Mouse (Mus musculus) hindbrain, embryonic 11.5 days (tissue): ENCODE results near the gene Ahdc1. TPM values are rescaled to one million over a fixed set of nuclear protein-coding genes. Genes with fewer than 3 reads are reported as not detected.
A peak's percentile ranks its signal among the peaks of the same experiment; 100 is the strongest.

Experiments
- ATAC-seq: fragments of 200-750 bp; cut with Nextera tagmentation; 2 replicates; pipeline ENCODE4 v1.8.0; 2017; ENCODE audit warnings: mild to moderate bottlenecking, moderate TSS enrichment, moderate library complexity; ENCODE audit not compliant: low FRiP score
- DNase-seq: peaks from one replicate; pipeline ENCODE4 v3.0.0-alpha.2; 2015; ENCODE audit warnings: low spot score
- H3K27ac ChIP-seq: fragments of 300-500 bp; sonication (generic); 2 replicates; pipeline ENCODE4 v1.5.1; 2014; ENCODE audit warnings: mild to moderate bottlenecking, low read depth, low read length
- H3K27me3 ChIP-seq: fragments of 300-500 bp; sonication (generic); 2 replicates; pipeline ENCODE4 v1.6.1; 2014; ENCODE audit warnings: mild to moderate bottlenecking, low read length, moderate library complexity, mixed read lengths; ENCODE audit not compliant: control insufficient read depth, insufficient read depth
- H3K36me3 ChIP-seq: fragments of 300-500 bp; sonication (generic); 2 replicates; pipeline ENCODE4 v1.6.1; 2014; ENCODE audit warnings: mild to moderate bottlenecking, low read length, moderate library complexity, mixed read lengths; ENCODE audit not compliant: control insufficient read depth, insufficient read depth
- H3K4me1 ChIP-seq: fragments of 300-500 bp; sonication (generic); replicated peaks from 2 replicates; pipeline ENCODE4 v1.6.1; 2014; ENCODE audit warnings: low read length, mixed read lengths; ENCODE audit not compliant: control insufficient read depth, insufficient read depth
- H3K4me2 ChIP-seq: fragments of 300-500 bp; sonication (generic); replicated peaks from 2 replicates; pipeline ENCODE4 v1.6.1; 2014; ENCODE audit warnings: mild to moderate bottlenecking, low read depth, low read length
- H3K4me3 ChIP-seq: fragments of 300-500 bp; sonication (generic); 2 replicates; pipeline ENCODE4 v1.5.1; 2014; ENCODE audit warnings: low read depth, low read length
- H3K9ac ChIP-seq: fragments of 300-500 bp; sonication (generic); 2 replicates; pipeline ENCODE4 v1.6.1; 2014; ENCODE audit warnings: low read depth, low read length
- H3K9me3 ChIP-seq: fragments of 300-500 bp; sonication (generic); 2 replicates; pipeline ENCODE4 v1.6.1; 2016; ENCODE audit warnings: low read length; ENCODE audit not compliant: control insufficient read depth
- WGBS: fragments of 180-500 bp; shearing (Covaris S2); extraction: QIAGEN DNeasy Blood & Tissue Kit; methylation state at CpG from one replicate; pipeline ENCODE4 v1.1.7; 2014; 5-methylcytosine and 5-hydroxymethylcytosine counted together
- polyA plus RNA-seq: library from polyadenylated mRNA; unstranded; fragments of >200 nt; fragmentation: Nextera tagmentation; extraction: Ambion mirVana; gene quantifications from 2 replicates; pipeline ENCODE4 v1.2.1, GENCODE M21; 2014

Gene Ahdc1
- polyA plus RNA-seq, 1 experiment from 2014 or later = 9.0 TPM

DNA sequence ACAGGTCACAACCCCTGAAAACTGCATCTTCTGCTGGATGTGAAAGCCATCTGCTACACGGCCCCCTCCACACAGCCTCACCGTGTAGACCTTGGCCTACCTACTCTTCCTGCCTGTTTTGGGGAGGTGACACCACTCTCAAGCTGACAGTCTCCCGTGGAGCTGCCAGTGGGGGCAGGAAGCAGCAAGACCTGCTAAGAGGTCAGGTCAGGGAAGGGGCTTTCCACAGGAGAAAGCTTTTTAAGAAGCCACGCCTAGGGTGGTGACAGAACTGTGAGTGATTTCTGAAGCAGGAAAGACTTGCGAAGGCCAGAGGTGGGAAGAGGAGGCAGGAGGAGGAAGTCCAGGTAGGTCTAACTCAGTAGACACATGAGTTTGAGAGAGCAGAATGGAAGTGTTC, 67.9 kb downstream of the Ahdc1 start:
- Histone ChIP-seq H3K27me3 (no peaks in the 10 kb centered on the region), H3K36me3 (no peaks in the 10 kb centered on the region), H3K4me3 (no peak overlapping the region), H3K4me2 (no peak overlapping the region), H3K9me3 (no peaks in the 10 kb centered on the region), H3K27ac (no peak overlapping the region), H3K9ac (0 out of 2 replicates have a peak overlapping the region, but pooled peaks have one; percentile 23), H3K4me1 (peaks cover 4% of the 10 kb centered on the region)
- ATAC-seq = no peak
- 45% methylated on average over 5 of the region's 5 CpGs for WGBS
- no peak for DNase-seq

DNA sequence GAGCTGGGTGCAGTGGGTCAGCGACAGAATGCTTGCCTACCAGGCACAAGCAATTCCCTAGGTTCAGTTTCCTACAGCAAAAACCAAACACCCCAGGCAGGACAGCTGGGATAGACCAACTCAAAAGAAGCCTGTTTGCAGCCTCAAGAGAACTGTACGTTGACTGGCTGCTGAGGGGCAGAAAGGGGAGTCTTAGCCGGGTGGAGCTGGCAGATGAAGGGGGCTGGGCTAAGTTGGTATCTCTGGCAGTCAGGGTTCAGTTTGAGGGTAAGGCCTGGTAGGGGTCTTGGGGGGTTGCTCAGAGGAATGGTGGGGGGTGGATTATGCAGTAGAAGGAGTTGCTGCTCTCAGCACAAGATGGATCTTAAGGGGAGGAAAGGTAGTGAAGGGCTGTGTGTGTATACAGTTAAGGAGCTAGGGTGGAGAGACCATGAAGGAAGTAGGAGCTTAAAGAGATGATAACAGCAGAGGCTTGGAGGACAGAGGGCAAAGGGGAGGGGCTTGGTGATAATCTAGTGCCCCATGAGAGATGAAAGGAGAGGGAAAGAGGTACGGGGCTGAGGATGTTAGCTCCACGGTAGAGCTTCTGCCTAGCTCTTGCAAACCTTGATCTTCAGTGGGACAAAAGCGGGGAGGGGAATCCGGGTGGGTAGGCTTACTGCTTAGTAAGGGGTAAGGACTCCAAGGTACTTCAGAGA, 68.5 kb downstream of the Ahdc1 start:
- no peak overlapping the region for H3K4me3 ChIP-seq
- no peak overlapping the region for H3K27ac ChIP-seq
- H3K27me3 ChIP-seq = no peaks in the 10 kb centered on the region
- WGBS = 40% methylated on average over 7 of the region's 7 CpGs
- DNase-seq (no peak), ATAC-seq (no peak)
- H3K36me3 ChIP-seq = no peaks in the 10 kb centered on the region
- H3K9ac ChIP-seq = no peak overlapping the region
- H3K9me3 ChIP-seq = no peaks in the 10 kb centered on the region
- no peak overlapping the region for H3K4me2 ChIP-seq
- H3K4me1 ChIP-seq = 0 out of 2 replicates have a peak, but pooled peaks cover 2% of the 10 kb centered on the region

DNA sequence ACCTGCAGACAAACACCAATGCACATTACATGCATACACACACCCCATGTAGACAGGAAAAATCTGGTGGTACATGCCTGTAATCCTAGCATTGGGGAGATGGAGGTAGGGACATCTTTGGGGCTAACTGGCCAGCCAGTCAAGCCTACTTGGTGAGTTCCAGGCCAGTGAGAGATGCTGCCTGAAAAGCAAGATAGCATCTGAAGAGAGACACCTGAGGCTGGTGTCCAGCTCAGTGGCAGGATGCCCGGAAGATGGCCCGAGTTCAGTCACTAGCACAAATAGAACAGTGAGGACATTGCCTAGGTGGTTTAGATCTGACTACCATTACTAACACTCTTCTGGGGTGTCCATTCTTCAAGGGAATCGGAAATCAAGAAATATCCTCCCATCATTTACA, 69.8 kb downstream of the Ahdc1 start:
- peaks cover 10% of the 10 kb centered on the region for H3K27me3 ChIP-seq
- H3K36me3 ChIP-seq = no peaks in the 10 kb centered on the region
- no peak for ATAC-seq
- no peak overlapping the region for H3K4me3 ChIP-seq
- H3K9ac ChIP-seq = no peak overlapping the region
- 91% methylated on average over 3 of the region's 3 CpGs for WGBS
- H3K4me1 ChIP-seq = peaks cover 8% of the 10 kb centered on the region
- H3K27ac ChIP-seq = no peak overlapping the region
- DNase-seq = no peak
- no peak overlapping the region for H3K4me2 ChIP-seq
- H3K9me3 ChIP-seq = no peaks in the 10 kb centered on the region

DNA sequence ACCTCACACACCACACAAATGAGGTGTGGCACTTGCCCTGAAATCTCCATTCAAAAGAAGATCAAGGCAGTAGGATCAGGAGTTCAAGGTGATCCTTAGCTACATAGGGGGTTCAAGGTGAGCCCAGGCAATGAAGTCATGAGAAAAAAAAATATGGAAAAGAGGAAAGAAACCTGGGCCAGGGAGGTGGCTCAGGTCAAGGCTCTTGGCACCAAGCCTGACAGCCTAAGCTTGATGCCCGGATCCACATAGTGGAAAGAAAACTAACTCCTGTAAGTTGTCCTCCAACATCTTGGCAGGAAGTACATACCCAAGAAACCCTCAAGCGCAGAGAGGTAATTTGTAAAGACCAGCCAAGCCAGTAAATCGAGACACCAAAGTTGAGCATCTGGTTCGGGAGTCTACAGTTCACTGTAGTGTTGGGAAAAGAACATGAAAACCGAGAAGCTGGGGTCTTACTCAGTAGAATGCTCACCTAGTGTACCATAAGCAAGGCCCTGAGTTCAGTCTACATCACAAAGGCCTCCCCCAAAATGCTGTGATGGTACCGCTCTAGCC, 71.2 kb downstream of the Ahdc1 start:
- peaks cover 10% of the 10 kb centered on the region for H3K27me3 ChIP-seq
- H3K9me3 ChIP-seq = no peaks in the 10 kb centered on the region
- H3K36me3 ChIP-seq = no peaks in the 10 kb centered on the region
- H3K9ac ChIP-seq = no peak overlapping the region
- H3K4me2 ChIP-seq = no peak overlapping the region
- ATAC-seq (no peak), DNase-seq (no peak)
- H3K27ac ChIP-seq = no peak overlapping the region
- WGBS = 92% methylated on average over 6 of the region's 6 CpGs
- H3K4me1 ChIP-seq = peaks cover 13% of the 10 kb centered on the region
- no peak overlapping the region for H3K4me3 ChIP-seq

DNA sequence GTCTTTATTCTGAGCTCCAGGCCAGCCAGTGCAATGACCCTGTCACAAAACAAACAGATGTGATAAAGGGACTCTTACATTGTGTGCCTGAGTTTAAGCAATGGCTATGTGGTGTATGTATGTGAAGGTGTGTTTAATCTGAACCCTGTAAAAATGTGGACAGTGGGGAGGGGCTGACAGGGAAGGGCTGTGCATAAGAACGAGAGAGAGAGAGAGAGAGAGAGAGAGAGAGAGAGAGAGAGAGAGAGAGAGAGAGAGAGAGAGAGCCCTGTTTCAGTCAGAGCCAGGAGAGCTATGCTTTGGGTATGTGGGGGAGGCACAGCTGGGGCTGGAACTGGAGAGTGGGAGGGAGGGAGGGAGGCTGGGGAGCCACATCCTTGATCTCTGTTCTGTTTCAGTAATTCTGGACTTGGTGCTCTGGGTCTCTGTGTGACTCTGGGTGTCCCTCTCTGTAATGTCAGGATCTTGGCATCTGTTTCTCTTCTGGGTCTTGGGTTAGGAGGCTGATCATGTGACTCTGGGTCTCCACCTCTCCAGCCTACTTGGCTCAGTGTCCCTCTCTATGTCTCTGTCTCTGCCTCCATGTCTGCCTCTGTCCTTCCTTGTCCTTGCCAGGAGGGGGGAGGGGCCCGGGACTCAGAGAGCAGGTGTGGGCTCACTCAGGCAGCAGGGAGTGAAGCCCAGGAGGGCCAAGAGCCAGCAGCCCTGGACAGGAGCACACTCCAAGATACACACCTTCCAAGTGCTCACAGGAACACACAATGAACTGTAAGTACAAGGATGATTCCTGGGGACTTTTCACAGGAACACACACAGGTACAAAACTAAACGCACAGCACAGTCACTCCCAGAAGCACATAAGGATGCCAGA, 73.2 kb downstream of the Ahdc1 start:
- Histone ChIP-seq H3K27ac (no peak overlapping the region), H3K36me3 (no peaks in the 10 kb centered on the region), H3K4me3 (no peak overlapping the region), H3K4me2 (peak overlapping the region; percentile 78; the same call in 1 of the 2 replicates), H3K4me1 (peaks cover 13% of the 10 kb centered on the region), H3K9me3 (no peaks in the 10 kb centered on the region), H3K9ac (no peak overlapping the region), H3K27me3 (peaks cover 10% of the 10 kb centered on the region)
- ATAC-seq (0 out of 2 replicates have a peak, but pooled peaks have one; percentile 39), DNase-seq (peak; percentile 29)
- WGBS = 33% methylated on average over 3 of the region's 3 CpGs

DNA sequence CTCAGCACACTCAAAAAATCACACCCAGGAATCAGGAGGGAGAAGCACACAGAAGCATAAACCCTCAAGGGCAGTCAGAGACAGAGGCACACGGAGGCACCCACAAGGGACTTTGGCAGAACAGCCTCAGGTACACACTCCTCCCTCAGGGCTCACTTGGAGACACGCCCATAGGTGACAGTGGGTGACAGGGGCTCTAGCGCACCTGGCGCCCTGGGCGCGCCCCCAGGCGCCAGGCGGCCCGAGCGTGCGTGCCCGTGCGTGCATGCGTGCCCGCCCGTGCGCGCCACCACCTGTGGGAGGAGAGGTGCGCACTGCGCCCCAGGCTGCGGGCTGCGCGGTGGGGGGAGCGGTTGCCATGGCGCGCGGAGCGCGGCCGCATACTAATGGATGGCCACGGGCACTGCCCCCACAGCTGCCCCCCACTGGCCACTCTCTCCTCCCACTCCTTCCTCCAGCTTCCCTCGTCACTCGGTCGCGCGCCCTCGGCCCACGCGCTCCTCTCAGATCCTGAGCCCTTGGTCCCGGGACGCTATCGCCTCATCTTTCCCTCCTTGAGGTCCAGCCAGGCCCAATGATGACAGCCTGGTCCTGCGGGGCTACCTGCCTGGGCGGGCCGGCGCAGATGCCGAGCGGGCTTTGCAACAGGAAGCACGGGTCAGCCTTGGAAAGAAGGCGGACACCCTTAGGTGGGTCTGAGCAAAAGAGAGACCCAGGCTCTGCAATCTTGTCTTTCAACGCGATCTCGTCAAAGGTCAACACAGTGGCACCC, 74.1 kb downstream of the Ahdc1 start:
- Histone ChIP-seq H3K27ac (peak overlapping the region; percentile 30), H3K4me1 (peaks cover 13% of the 10 kb centered on the region), H3K4me3 (peak overlapping the region; percentile 25), H3K9me3 (no peaks in the 10 kb centered on the region), H3K4me2 (peak overlapping the region; percentile 78), H3K27me3 (peaks cover 10% of the 10 kb centered on the region), H3K36me3 (no peaks in the 10 kb centered on the region), H3K9ac (0 out of 2 replicates have a peak overlapping the region, but pooled peaks have one; percentile 23)
- ATAC-seq = peak; percentile 51; the same call in 1 of the 2 replicates
- 2% methylated on average over 40 of the region's 53 CpGs for WGBS
- peak; percentile 58 for DNase-seq

DNA sequence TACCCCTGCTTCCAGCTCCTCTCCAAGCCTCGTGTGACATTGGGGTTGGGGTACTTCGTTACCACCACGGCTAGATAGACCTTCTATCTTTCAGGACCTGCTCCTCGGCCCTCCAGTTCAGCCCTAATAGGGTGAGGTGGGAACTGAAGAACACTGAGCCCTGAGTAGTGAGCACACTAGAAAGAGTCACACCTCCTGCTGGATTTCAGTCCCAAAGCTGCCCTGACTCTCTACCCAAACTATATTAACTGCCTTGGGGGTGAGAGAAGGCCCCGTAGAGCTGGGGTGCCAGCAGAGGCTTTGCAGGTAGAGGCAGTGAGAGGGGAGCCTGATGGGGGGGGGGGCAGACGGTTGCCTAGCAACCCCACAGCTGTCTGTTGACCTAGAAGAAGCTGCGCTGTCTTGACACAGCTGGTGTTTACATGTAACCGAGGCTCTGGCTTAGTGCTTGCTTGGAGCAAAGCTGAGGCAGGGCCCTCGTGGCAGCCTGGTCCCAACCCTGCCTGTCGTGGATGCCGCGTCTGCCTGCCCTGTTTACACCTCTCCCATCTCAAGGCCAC, 74.8 kb downstream of the Ahdc1 start:
- DNase-seq = peak; percentile 55
- 8% methylated on average over 11 of the region's 12 CpGs for WGBS
- H3K27me3 ChIP-seq = peaks cover 10% of the 10 kb centered on the region
- peaks cover 15% of the 10 kb centered on the region for H3K4me1 ChIP-seq
- peak overlapping the region; percentile 78 for H3K4me2 ChIP-seq
- peak overlapping the region; percentile 25; the same call in 1 of the 2 replicates for H3K4me3 ChIP-seq
- H3K27ac ChIP-seq = peak overlapping the region; percentile 30
- 0 out of 2 replicates have a peak, but pooled peaks have one; percentile 39 for ATAC-seq
- H3K9me3 ChIP-seq = no peaks in the 10 kb centered on the region
- H3K36me3 ChIP-seq = no peaks in the 10 kb centered on the region
- 0 out of 2 replicates have a peak overlapping the region, but pooled peaks have one; percentile 19 for H3K9ac ChIP-seq
